Mouse (Mus musculus): ENCODE results near the gene Cks1brt. TPM values are rescaled to one million over a fixed set of nuclear protein-coding genes. Genes with fewer than 3 reads are reported as not detected.
"Not testable (repeated sequence)": the region's sequence is repeated elsewhere in the genome, so short reads cannot be mapped to it uniquely, and the experiment has no call there.

The Cks1brt gene
- not detected for total RNA-seq (2022)

GRCm38 (mm10) chr8:85151624-85152023 lies at the start of gene Cks1brt:
Gene Cks1brt (plus strand): TSS chr8:85151924.
- DNase-seq (ENCODE audit: low spot score in 2 of 2): no peak

GRCm38 (mm10) chr8:85113241-85113640 lies 38.5 kb upstream of the Cks1brt start:
- DNase-seq (ENCODE audit: low spot score in 2 of 2): no peak

DNA sequence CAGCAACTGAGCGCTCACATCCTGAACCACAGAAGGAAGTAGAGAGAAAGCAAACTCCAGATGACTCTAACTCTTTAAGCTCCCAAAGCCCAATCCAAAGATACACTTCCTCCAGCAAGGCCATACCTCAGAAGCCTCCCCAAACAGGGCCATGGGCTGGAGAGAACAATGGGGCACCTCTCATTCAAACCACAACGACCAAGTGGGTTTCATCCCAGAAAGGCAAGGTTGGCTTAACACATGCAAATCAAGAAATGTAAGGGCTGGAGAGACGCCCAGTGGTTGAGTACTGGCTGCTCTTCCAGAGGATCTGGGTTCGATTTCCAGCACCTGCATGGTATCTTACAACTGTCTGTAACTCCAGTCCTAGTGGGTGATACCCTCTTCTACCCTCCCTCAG lies 36.2 kb upstream of the Cks1brt start:
- DNase-seq (ENCODE audit: low spot score in 2 of 2): no peak

- no peak for DNase-seq (ENCODE audit: low spot score in 2 of 2)
Observed at GRCm38 (mm10) chr8:85116984-85117383, 34.7 kb upstream of the Cks1brt start.

- DNase-seq (ENCODE audit: low spot score in 2 of 2): peak; percentile 61 to 80
Observed at GRCm38 (mm10) chr8:85119052-85119981, 32.4 kb upstream of the Cks1brt start.

DNA sequence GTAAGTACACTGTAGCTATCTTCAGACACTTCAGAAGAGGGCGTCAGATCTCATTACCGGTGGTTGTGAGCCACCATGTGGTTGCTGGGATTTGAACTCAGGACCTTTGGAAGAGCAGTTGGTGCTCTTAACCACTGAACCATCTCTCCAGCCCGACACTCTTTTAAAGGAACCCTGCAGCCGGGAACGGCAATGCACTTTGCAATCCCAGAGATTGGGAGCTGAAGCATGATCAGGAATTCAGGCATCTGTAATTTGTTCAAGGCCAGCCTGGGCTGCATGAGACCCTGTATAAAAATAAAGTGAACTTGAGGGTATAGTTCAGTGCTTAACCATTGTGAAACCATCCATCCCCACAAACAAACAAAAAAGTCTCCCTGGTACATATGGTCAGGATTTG lies 31.5 kb upstream of the Cks1brt start:
- not testable (repeated sequence) for DNase-seq (ENCODE audit: low spot score in 2 of 2)

- DNase-seq (ENCODE audit: low spot score in 2 of 2): no peak
Observed at GRCm38 (mm10) chr8:85122995-85123394, 28.7 kb upstream of the Cks1brt start, which contains the start of gene Zfp791. Gene Zfp791 (minus strand): TSS chr8:85123095.

GRCm38 (mm10) chr8:85123691-85124090 lies 28.0 kb upstream of the Cks1brt start:
- no peak for DNase-seq (ENCODE audit: low spot score in 2 of 2)

DNA sequence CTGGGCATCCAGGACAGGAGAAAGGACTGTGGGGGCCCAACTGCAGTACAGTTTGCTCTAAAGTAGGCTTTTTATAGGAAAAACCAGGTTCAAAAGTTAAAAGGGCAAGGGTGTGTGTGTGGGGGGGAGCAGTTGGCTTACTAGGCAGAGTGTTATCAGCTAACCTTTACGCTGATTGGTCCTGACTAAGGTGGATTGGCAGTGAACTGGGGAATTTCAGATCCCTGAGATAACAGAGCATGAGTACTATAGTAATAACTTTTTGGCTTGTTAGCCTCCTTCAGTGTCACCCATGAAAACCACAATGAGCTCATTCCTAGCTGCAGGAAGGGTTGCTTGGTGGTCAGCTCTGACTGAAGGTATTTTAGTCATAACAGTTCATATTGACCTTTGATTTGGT lies 19.4 kb upstream of the Cks1brt start:
- no peak for DNase-seq (ENCODE audit: low spot score in 2 of 2)

- DNase-seq (ENCODE audit: low spot score in 2 of 2): not testable (repeated sequence)
Observed at GRCm38 (mm10) chr8:85135690-85136089, 16.0 kb upstream of the Cks1brt start.

GRCm38 (mm10) chr8:85142516-85142915 lies 9.2 kb upstream of the Cks1brt start:
- DNase-seq (ENCODE audit: low spot score in 2 of 2): no peak

GRCm38 (mm10) chr8:85171291-85171690 lies 19.6 kb downstream of the Cks1brt start:
- DNase-seq (ENCODE audit: low spot score in 2 of 2): peak; percentile 13 to 48

GRCm38 (mm10) chr8:85175892-85176291 lies 24.2 kb downstream of the Cks1brt start:
- peak in 1 of 2 experiments; percentile 9 for DNase-seq (ENCODE audit: low spot score in 2 of 2)

- DNase-seq (ENCODE audit: low spot score in 2 of 2): no peak
Observed at GRCm38 (mm10) chr8:85192346-85192745, 40.6 kb downstream of the Cks1brt start.

GRCm38 (mm10) chr8:85220220-85220619 lies 68.5 kb downstream of the Cks1brt start:
- no peak for DNase-seq (ENCODE audit: low spot score in 2 of 2)

DNA sequence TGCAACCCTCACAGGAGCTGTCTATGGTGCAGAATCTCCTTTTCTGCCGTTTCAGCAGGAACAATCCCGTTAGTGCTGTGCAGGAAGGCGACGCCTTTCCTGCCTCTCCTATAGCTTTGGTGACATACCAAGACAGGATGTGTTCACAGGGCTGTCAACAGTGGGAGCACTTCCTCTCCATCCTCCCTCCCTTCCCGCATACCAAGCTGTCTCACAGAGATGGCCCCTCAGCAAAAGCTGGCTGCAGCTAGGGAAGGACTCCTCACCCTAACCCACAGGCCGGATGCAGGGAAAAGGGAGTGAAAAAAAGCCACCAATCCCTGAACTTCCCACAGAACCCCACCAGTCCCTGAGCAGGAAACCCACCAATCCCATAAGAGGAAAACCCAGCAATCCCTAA lies 69.3 kb downstream of the Cks1brt start:
- no peak for DNase-seq (ENCODE audit: low spot score in 2 of 2)

Small RNAs within 50 kb of the gene (microRNA-seq; reads per million reads assigned to microRNA genes)
- gene Gm23388: 0 to 0.76 reads per million in 2 experiments

Other genes with a start within 250 kb of the Cks1brt start
- under 1 TPM in 2 of 4 experiments, not detected in 2; 0.21 to 0.31 TPM for gene Klf1, start 250.0 kb upstream of the Cks1brt start, total RNA-seq (2022)
- gene Dnase2a, start 243.4 kb upstream of the Cks1brt start, total RNA-seq (2022): 10 to 100 TPM in 2 of 4 experiments, 1 to 10 TPM in 2; 4.4 to 18.9 (median 9.2) TPM
- 10 to 100 TPM; 77.3 to 83.2 (median 80.8) TPM for gene Mast1, start 214.6 kb upstream of the Cks1brt start, total RNA-seq (2022)
- 1 to 10 TPM; 1.5 to 2.5 (median 1.7) TPM for gene Rtbdn, start 204.9 kb upstream of the Cks1brt start, total RNA-seq (2022)
- gene Gm49661, start 182.5 kb upstream of the Cks1brt start, total RNA-seq (2022): not detected
- 100 to 1,000 TPM; 328 to 367 (median 342) TPM for gene Prdx2, start 182.3 kb upstream of the Cks1brt start, total RNA-seq (2022)
- gene Rnaseh2a, start 182.2 kb upstream of the Cks1brt start, total RNA-seq (2022): 10 to 100 TPM; 36.2 to 46.2 (median 41.2) TPM
- gene Junb, start 173.2 kb upstream of the Cks1brt start, total RNA-seq (2022): 10 to 100 TPM; 61.1 to 79.5 (median 75.6) TPM
- gene Hook2, start 161.3 kb upstream of the Cks1brt start, total RNA-seq (2022): 10 to 100 TPM; 10.9 to 11.6 (median 11.3) TPM
- not detected for gene Best2, start 137.4 kb upstream of the Cks1brt start, total RNA-seq (2022)
- 100 to 1,000 TPM; 118 to 124 (median 122) TPM for gene Asna1, start 126.6 kb upstream of the Cks1brt start, total RNA-seq (2022)
- 100 to 1,000 TPM; 105 to 121 (median 116) TPM for gene Trir, start 125.1 kb upstream of the Cks1brt start, total RNA-seq (2022)
- 100 to 1,000 TPM; 146 to 188 (median 162) TPM for gene Tnpo2, start 115.0 kb upstream of the Cks1brt start, total RNA-seq (2022)
- 10 to 100 TPM; 18.1 to 24.4 (median 23.6) TPM for gene Fbxw9, start 91.9 kb upstream of the Cks1brt start, total RNA-seq (2022)
- not detected for gene Gm5741, start 83.9 kb upstream of the Cks1brt start, total RNA-seq (2022)
- 10 to 100 TPM; 57.7 to 62.2 (median 59.1) TPM for gene Dhps, start 80.2 kb upstream of the Cks1brt start, total RNA-seq (2022)
- gene Wdr83os, start 71.2 kb upstream of the Cks1brt start, total RNA-seq (2022): 10 to 100 TPM; 58.3 to 64.3 (median 61.7) TPM
- gene Wdr83, start 70.6 kb upstream of the Cks1brt start, total RNA-seq (2022): 10 to 100 TPM; 20.1 to 32.5 (median 26.4) TPM
- gene Man2b1, start 68.7 kb upstream of the Cks1brt start, total RNA-seq (2022): 10 to 100 TPM; 33.4 to 98.9 (median 68.8) TPM
- 1 to 10 TPM; 6.1 to 8.9 (median 8.5) TPM for gene Zfp791, start 28.8 kb upstream of the Cks1brt start, total RNA-seq (2022)
- gene Olfr371, start 74.1 kb downstream of the Cks1brt start, total RNA-seq (2022): not detected
- 10 to 100 TPM; 27.0 to 30.3 (median 29.1) TPM for gene Orc6, start 147.7 kb downstream of the Cks1brt start, total RNA-seq (2022)
- gene Vps35, start 147.9 kb downstream of the Cks1brt start, total RNA-seq (2022): 100 to 1,000 TPM; 121 to 138 (median 129) TPM
- gene Mylk3, start 234.4 kb downstream of the Cks1brt start, total RNA-seq (2022): 1 to 10 TPM; 1.3 to 8.9 (median 2.6) TPM

Measured in layer of hippocampus, adult 8-10 months (tissue).